Mouse (Mus musculus): ENCODE measurements around the gene Tsc22d1.

DNA sequence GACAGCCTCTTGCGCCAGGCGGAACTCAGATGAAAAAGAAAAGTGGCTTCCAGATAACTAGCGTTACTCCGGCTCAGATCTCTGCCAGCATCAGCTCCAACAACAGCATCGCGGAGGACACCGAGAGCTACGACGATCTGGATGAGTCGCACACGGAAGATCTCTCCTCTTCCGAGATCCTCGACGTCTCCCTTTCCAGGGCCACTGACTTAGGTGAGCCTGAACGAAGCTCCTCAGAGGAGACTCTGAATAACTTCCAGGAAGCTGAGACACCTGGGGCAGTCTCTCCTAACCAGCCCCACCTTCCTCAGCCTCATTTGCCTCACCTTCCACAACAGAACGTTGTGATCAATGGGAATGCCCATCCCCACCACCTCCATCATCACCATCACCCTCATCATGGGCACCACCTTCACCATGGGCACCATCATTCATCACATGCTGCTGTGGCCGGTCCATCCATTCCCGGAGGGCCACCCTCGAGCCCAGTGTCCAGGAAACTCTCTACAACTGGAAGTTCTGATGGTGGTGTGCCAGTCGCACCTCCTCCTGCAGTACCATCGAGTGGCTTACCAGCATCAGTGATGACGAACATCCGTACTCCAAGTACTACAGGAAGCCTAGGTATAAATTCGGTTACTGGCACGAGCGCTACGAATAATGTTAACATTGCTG, 1.7 kb downstream of the Tsc22d1 start:
- no peak for TF ChIP-seq EP300 (IDR thresholded peaks at IDR 0.05; ENCODE audit: insufficient read depth, low read depth, low read length)
- no peak for TF ChIP-seq POLR2A (IDR thresholded peaks at IDR 0.05; ENCODE audit: insufficient read depth, low read depth, low read length)
- TF ChIP-seq CTCF (IDR thresholded peaks at IDR 0.05): no peak
